Mouse (Mus musculus) midbrain, embryonic 16.5 days (tissue): ENCODE measurements at regions not wholly inside any gene's neighbourhood (a gene's known extent, or its start where the extent isn't known, plus 50 kb on each side); places are given as distances from the start of the nearest gene placed in this dataset.
A peak's percentile ranks its signal among the peaks of the same experiment; 100 is the strongest.

Experiments used
- ATAC-seq: fragments of 200-750 bp; cut with Nextera tagmentation; 2 replicates; pipeline ENCODE4 v1.8.0; 2017; ENCODE audit warnings: moderate TSS enrichment
- H3K27ac ChIP-seq: fragments of 300-500 bp; sonication (generic); 2 replicates; pipeline ENCODE4 v1.5.1; 2014; ENCODE audit warnings: mild to moderate bottlenecking, low read length, mixed read lengths
- H3K27me3 ChIP-seq: fragments of 300-500 bp; sonication (generic); 2 replicates; pipeline ENCODE4 v1.6.1; 2014; ENCODE audit warnings: low read depth, low read length, mixed read lengths; ENCODE audit not compliant: control insufficient read depth, insufficient read depth
- H3K36me3 ChIP-seq: fragments of 300-500 bp; sonication (generic); 2 replicates; pipeline ENCODE4 v1.6.1; 2014; ENCODE audit warnings: mild to moderate bottlenecking, low read length, moderate library complexity, mixed read lengths; ENCODE audit not compliant: control insufficient read depth, insufficient read depth
- H3K4me1 ChIP-seq: fragments of 300-500 bp; sonication (generic); 2 replicates; pipeline ENCODE4 v1.6.1; 2014; ENCODE audit warnings: mild to moderate bottlenecking, low read length, mixed read lengths; ENCODE audit not compliant: control insufficient read depth, insufficient read depth
- H3K4me2 ChIP-seq: fragments of 300-500 bp; sonication (generic); 2 replicates; pipeline ENCODE4 v1.6.1; 2014; ENCODE audit warnings: mild to moderate bottlenecking, low read length, mixed read lengths
- H3K4me3 ChIP-seq: fragments of 300-500 bp; sonication (generic); 2 replicates; pipeline ENCODE4 v1.5.1; 2014; ENCODE audit warnings: low read depth, mild to moderate bottlenecking, low read length, moderate library complexity, mixed read lengths
- H3K9ac ChIP-seq: fragments of 300-500 bp; sonication (generic); 2 replicates; pipeline ENCODE4 v1.6.1; 2014; ENCODE audit warnings: low read depth, low read length, mixed read lengths
- H3K9me3 ChIP-seq: fragments of 300-500 bp; sonication (generic); replicated peaks from 2 replicates; pipeline ENCODE4 v1.6.1; 2014; ENCODE audit warnings: mild to moderate bottlenecking, low read length, mixed read lengths; ENCODE audit not compliant: control insufficient read depth, poor library complexity, severe bottlenecking
- WGBS: fragments of 180-500 bp; shearing (Covaris S2); extraction: QIAGEN DNeasy Blood & Tissue Kit; methylation state at CpG from one replicate; pipeline ENCODE4 v1.1.7; 2014; 5-methylcytosine and 5-hydroxymethylcytosine counted together

DNA sequence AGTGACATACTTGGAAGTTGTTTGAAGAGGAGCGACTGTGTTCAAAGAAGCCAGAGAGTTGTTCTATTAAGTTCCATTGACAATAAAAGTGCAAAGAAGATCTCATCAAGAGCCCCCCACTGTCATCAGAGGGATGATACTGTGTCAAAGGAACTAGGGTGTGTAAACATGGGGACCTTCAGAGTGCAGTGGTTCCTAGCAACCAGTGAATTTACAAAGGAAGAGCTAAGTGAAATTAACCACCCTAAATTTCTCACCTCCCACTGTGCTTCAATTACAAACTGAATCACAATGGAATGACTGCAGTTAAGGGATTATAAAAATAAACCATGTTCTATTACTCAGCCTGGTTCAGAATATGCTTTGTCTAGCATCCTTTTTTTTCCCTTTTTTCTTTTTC lies 129.5 kb upstream of the 4933415F23Rik start:
- H3K27ac ChIP-seq = no peak overlapping the region
- no peaks in the 10 kb centered on the region for H3K36me3 ChIP-seq
- WGBS = 35% methylated on average over 1 of the region's 1 CpGs
- no peaks in the 10 kb centered on the region for H3K27me3 ChIP-seq
- no peak overlapping the region for H3K4me3 ChIP-seq
- ATAC-seq = no peak
- H3K4me1 ChIP-seq = no peaks in the 10 kb centered on the region
- no peak overlapping the region for H3K4me2 ChIP-seq
- no peak overlapping the region for H3K9ac ChIP-seq
- no peaks in the 10 kb centered on the region; the same call in 1 of the 2 replicates for H3K9me3 ChIP-seq

DNA sequence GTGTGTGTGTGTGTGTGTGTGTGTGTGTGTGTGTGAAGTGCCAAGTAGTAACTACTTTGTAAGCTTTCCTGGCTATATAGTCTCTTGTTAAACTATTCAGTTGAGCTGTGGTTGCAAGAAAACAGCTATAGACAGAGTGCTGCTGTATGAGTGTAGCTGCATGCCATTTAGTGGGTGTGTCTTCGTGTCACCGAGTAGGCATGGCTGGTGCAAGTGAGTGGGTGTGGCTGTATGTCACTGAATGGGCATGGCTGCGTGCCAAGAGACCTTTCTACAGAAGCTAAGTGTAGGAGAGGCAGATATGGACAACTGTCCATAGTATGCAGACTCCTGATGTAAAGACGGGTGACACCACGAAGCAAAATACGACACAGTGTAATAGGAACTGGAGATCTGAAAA lies 126.4 kb upstream of the 4933415F23Rik start:
- H3K27me3 ChIP-seq = no peaks in the 10 kb centered on the region
- H3K4me2 ChIP-seq = no peak overlapping the region
- no peak overlapping the region for H3K27ac ChIP-seq
- H3K4me1 ChIP-seq = no peaks in the 10 kb centered on the region
- ATAC-seq = no peak
- no peak overlapping the region for H3K4me3 ChIP-seq
- H3K9ac ChIP-seq = no peak overlapping the region
- H3K9me3 ChIP-seq = no peaks in the 10 kb centered on the region
- H3K36me3 ChIP-seq = no peaks in the 10 kb centered on the region
- 80% methylated on average over 6 of the region's 6 CpGs for WGBS

DNA sequence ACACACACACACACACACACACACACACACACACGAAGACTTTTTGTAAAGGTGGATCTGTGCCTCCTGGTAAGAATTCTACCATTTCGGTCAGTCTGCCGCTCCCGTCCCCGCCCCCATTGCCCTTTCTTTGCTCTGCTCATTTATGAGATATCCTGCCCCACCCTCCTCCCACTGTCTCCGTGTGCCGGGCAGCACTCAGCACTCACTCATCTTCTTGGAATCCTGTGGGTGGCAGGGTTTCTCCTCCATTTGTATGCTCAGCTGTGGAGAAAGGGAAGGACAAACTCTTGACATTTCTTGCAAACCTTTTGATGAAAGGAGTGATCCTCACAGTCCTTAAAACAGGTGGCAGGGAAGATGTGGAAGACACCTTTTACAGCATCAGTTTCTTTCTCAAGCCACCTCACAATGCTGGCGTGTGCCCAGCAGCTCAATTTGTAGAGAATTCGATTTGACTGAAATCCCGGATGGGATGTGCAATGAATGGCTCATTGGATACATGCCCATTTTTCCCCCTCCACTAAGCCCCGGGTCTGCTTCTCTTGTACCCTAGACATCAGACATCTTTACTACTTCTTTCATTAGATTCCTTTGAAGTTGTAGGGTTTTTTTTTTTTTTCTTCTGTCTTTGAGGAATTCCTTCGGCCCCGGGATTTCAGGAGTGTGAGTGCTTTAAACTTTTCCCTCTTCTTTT lies 112.6 kb upstream of the 4933415F23Rik start:
- no peaks in the 10 kb centered on the region for H3K9me3 ChIP-seq
- H3K4me2 ChIP-seq = peak overlapping the region; percentile 0; the same call in 1 of the 2 replicates

DNA sequence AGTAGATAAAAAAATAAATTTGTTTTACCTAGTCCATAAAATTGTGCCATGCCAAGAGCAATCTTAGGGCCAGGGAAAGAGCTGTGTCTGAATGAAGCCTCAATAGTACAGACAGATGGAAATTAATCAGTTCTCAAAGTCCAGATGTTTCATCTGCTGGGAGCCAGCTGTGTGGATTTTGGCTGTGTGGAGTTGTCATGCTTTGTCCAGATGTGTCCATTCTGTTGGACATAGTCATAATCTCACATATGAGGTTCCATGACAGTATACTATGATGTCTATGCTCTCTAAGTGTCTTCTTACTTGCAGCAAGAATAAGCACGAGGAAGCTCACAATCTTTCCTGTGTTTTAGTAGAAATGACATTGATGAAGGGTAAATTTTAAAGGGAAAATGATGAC lies 105.8 kb upstream of the 4933415F23Rik start:
- Histone ChIP-seq H3K4me1 (no peaks in the 10 kb centered on the region), H3K27ac (no peak overlapping the region), H3K27me3 (no peaks in the 10 kb centered on the region), H3K9ac (no peak overlapping the region), H3K9me3 (no peaks in the 10 kb centered on the region), H3K4me3 (no peak overlapping the region), H3K36me3 (no peaks in the 10 kb centered on the region), H3K4me2 (no peak overlapping the region)
- WGBS = 81% methylated on average over 1 of the region's 1 CpGs
- ATAC-seq = no peak

More for the DNA sequence above, 112.6 kb upstream of the 4933415F23Rik start:
- H3K4me3 ChIP-seq = no peak overlapping the region
- H3K4me1 ChIP-seq = no peaks in the 10 kb centered on the region
- no peak overlapping the region for H3K9ac ChIP-seq
- no peaks in the 10 kb centered on the region for H3K36me3 ChIP-seq
- 44% methylated on average over 13 of the region's 13 CpGs for WGBS
- ATAC-seq = peak; percentile 75
- H3K27ac ChIP-seq = no peak overlapping the region
- H3K27me3 ChIP-seq = no peaks in the 10 kb centered on the region

DNA sequence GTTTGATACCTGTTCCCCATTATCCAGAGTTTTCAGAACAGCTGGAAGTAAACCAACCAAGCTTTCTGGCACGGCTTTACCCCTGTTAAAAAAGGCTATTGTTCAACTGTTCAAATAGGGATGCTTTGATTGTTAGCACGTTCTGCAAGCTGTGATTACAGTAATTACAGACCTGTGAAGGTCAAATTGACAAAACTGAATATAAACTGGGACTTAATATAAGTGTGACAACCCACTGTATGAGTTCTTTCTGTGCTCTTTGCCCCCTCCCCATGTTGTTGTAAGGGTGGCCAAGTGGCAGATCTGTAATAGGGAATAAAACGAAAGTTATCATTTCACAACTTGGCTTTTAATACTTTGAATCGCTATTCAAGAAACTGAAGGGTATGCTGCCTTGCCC lies 105.0 kb upstream of the 4933415F23Rik start:
- H3K4me3 ChIP-seq = no peak overlapping the region
- no peaks in the 10 kb centered on the region for H3K36me3 ChIP-seq
- no peaks in the 10 kb centered on the region for H3K27me3 ChIP-seq
- ATAC-seq = no peak
- H3K9ac ChIP-seq = no peak overlapping the region
- no peaks in the 10 kb centered on the region for H3K4me1 ChIP-seq
- 62% methylated on average over 4 of the region's 4 CpGs for WGBS
- no peak overlapping the region for H3K27ac ChIP-seq
- H3K4me2 ChIP-seq = no peak overlapping the region
- H3K9me3 ChIP-seq = no peaks in the 10 kb centered on the region

DNA sequence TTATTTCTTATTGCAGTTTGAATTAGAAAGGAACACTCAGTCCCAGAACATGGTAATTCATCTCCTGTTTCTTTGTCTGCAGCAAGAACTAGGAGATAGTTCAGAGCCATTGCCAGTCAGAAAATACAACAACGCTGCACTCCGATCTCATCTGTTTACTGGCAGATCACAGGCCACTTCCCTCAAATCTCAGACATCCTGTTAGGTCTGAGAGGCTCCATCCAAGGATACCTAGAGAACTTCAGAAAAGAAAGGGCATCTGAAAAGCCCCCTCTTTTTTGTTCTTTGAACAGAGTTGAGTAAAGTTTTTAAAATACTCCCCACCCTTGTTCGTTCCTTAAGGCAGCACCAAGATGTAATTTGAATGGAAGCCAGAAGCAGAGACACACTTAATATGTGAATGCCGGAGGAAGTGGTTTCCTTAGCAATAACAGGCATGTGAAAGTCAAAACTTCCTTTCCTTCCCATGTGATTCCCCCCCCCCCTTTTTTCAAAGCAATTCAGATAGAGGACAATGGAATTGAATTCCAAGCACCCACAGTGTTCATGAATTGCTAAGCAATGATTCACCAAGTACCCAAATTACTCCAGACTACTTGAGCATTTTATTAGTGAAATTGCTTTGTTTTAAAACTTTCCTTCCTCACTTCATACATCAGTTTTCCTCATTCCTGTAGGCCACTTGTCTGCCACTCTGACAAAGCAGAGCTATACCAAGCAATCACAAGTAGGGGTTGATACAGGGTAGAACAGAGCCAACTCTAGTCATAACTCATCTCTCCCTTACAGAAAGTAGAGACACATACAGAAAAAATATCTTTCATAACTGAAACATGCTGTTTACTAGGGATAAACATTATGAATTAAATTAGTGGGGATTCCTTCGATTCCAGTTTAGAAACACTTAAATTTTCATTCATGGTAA lies 100.7 kb upstream of the 4933415F23Rik start:
- Histone ChIP-seq H3K4me2 (no peak overlapping the region), H3K27me3 (no peaks in the 10 kb centered on the region), H3K9me3 (no peaks in the 10 kb centered on the region), H3K27ac (no peak overlapping the region; the same call in 1 of the 2 replicates), H3K36me3 (no peaks in the 10 kb centered on the region), H3K4me1 (no peaks in the 10 kb centered on the region), H3K9ac (no peak overlapping the region), H3K4me3 (no peak overlapping the region)
- ATAC-seq = no peak
- 42% methylated on average over 5 of the region's 5 CpGs for WGBS

DNA sequence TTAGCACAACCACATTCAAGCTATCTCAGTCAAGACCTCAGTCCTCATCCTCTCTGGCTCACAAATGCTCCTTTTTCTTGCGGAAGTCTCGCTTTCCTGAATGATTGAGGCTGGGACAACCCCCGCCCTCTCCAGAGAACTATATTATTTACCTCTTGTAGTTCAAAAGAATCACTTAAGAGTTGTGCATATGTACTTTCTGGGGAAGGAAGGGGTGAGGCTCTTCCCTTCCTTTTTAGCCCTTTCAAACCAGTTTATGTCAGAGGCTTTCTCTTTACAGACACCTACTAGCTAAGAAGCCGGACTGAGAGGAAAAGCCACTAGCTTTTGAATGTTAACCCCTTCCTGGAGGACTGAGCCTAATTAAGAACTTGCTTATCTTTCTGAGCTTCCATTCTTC lies 98.4 kb upstream of the 4933415F23Rik start:
- WGBS = 60% methylated on average over 4 of the region's 4 CpGs
- no peak overlapping the region for H3K4me2 ChIP-seq
- no peak overlapping the region for H3K9ac ChIP-seq
- no peaks in the 10 kb centered on the region for H3K9me3 ChIP-seq
- H3K27me3 ChIP-seq = no peaks in the 10 kb centered on the region
- H3K4me3 ChIP-seq = no peak overlapping the region
- no peak for ATAC-seq
- H3K27ac ChIP-seq = no peak overlapping the region
- no peaks in the 10 kb centered on the region for H3K4me1 ChIP-seq
- H3K36me3 ChIP-seq = no peaks in the 10 kb centered on the region

DNA sequence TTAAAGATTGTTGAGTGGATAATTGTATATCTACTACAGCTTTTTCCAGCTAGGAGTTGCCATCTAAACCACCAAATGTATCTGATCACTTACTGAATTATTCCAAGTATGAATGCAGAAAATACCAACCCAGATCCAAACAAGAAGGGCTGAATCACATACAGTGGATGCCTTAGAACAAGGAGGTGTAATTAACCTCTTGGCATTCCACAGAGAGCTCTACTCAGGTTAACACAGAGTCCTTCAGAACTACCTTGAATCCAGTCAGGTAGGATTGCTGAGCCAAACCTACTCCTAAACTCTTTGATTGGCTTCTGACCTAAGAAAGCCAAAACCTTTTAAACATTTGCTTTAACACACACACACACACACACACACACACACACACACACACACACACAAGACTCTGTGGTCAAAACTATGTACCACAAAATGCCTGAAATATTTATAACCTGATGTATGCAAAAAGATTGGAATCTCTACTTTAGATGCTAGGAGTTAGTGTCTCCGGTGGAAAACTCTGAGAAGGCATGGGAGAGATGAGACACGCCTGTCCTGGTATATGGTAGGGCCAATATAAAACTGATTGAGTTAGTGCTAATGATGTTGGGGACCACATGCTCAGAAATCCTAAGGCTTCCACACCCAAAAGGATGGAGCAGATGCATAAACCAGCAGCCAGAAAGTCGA lies 88.4 kb upstream of the 4933415F23Rik start:
- H3K9ac ChIP-seq = no peak overlapping the region
- H3K27ac ChIP-seq = no peak overlapping the region
- no peak overlapping the region for H3K4me2 ChIP-seq
- H3K4me3 ChIP-seq = no peak overlapping the region
- no peaks in the 10 kb centered on the region for H3K27me3 ChIP-seq
- no peaks in the 10 kb centered on the region for H3K9me3 ChIP-seq
- ATAC-seq = no peak
- no peaks in the 10 kb centered on the region for H3K36me3 ChIP-seq
- no peaks in the 10 kb centered on the region for H3K4me1 ChIP-seq
- 77% methylated on average over 3 of the region's 3 CpGs for WGBS
